Mouse (Mus musculus): ENCODE results near the gene Camk1. TPM values are rescaled to one million over a fixed set of nuclear protein-coding genes. Genes with fewer than 3 reads are reported as not detected.
A peak's percentile ranks its signal among the peaks of the same experiment; 100 is the strongest.

The Camk1 gene
- 16.0 and 28.6 TPM in 2 replicates for polyA plus RNA-seq (2011; ENCODE audit: insufficient read depth, insufficient read length, low replicate concordance, missing spikeins)

DNA sequence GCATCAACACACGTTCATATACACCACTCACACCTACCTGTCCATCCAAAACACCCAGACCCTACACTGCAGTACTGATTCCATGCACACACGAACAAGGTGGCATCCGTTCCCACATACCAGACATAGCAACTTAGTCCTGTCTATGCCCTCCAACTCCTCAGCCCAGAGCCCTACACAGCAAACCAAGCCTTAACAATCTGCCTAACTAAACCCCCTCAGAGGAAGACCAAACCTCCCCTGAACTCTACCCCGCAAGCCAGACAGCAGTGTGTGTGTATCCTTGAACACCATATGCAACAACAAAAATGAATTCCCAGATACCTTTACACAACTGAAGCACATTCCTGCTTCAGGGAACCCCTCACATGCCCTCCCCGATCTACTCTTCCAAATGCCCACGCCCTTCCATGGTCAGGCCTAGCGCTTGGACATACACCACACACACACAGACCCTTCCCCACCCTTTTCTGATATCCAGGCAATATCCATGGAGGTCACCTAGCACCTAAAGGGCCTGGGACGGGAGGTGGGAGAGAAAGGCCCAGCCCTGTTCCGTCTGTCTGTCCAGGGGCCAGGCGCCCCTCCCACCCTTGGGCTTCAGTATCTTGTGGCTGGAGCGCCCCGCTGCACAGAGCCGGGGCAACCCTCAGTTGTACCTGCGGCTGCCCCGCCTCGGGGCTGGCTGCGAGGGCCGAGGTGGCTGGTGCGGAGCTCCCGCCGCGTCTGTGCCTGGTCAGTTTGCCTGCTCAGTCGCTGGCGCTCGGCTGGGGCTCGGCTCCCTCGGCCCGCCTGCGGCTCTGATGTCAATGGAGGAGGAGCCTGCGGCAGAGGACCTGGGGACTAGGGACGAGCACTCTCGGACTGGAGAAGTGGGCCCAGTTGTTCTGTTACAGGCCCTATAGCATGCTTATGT lies at the start of gene Camk1:
Camk1 (minus strand) TSS at position 808 of the 916 bp plus-strand sequence.
- Histone ChIP-seq H3K4me1 (ENCODE audit: control insufficient read depth, insufficient read depth, low read length) (peaks cover 2% of the 10 kb centered on the region), H3K27ac (ENCODE audit: control insufficient read depth, insufficient read depth, low read depth, low read length, poor library complexity) (peak within 1 kb of the TSS; percentile 57), H3K4me3 (replicated peaks; ENCODE audit: control insufficient read depth, low read depth, low read length) (peak within 1 kb of the TSS; percentile 70)
- no peak for TF ChIP-seq CTCF (IDR thresholded peaks at IDR 0.05; ENCODE audit: control insufficient read depth, insufficient read depth, low read length)
- TF ChIP-seq POLR2A (IDR thresholded peaks at IDR 0.05; ENCODE audit: borderline replicate concordance, control insufficient read depth, low read depth, low read length): peak; percentile 54; the same call in 1 of the 2 replicates
- WGBS: 14% methylated on average over 32 of the region's 32 CpGs

DNA sequence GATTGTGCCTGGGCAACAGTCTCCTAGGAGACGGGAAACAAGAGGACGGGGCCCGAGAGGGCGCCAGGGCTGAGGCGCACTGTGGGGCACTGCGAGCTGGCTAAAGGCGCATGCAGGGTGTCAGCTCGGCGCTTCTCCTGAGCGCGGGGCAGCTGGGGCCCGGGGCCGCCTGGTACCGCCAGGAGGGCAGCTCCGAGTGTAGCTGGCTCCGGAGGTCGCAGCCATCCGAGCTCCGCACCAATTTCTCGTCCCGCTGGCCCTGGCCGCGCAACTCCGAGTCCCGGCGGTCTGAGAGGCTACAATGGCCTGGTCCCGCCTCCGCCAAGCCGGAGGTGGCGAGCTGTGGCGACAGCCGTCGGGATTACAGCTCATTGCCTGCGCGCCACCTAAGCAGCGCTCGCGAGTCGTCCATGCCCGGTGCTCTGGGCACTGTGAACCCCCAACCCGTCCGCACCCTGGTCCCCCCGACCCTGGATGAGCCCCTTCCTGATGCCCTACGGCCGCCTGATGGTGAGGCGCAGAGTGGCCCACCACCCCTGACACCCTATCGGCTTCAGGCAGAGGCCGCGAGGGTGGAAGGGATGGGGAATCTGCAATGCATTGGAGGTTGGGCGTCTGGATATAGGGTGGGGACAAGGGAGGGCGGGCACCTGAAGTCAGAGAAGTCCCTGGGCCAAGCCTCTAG lies 48.7 kb upstream of the Camk1 start:
- no peak overlapping the region for H3K4me3 ChIP-seq (replicated peaks; ENCODE audit: control insufficient read depth, low read depth, low read length)
- WGBS: 8% methylated on average over 51 of the region's 51 CpGs
- H3K4me1 ChIP-seq (ENCODE audit: control insufficient read depth, insufficient read depth, low read length): no peaks in the 10 kb centered on the region; the same call in 1 of the 2 replicates
- H3K27ac ChIP-seq (ENCODE audit: control insufficient read depth, insufficient read depth, low read depth, low read length, poor library complexity): no peak overlapping the region
- TF ChIP-seq POLR2A (IDR thresholded peaks at IDR 0.05; ENCODE audit: borderline replicate concordance, control insufficient read depth, low read depth, low read length): no peak
- TF ChIP-seq CTCF (IDR thresholded peaks at IDR 0.05; ENCODE audit: control insufficient read depth, insufficient read depth, low read length): no peak

GRCm38 (mm10) chr6:113392015-113392386 lies 48.2 kb upstream of the Camk1 start:
- Histone ChIP-seq H3K27ac (ENCODE audit: control insufficient read depth, insufficient read depth, low read depth, low read length, poor library complexity) (no peak overlapping the region), H3K4me3 (replicated peaks; ENCODE audit: control insufficient read depth, low read depth, low read length) (no peak overlapping the region), H3K4me1 (ENCODE audit: control insufficient read depth, insufficient read depth, low read length) (no peaks in the 10 kb centered on the region; the same call in 1 of the 2 replicates)
- 26% methylated on average over 10 of the region's 10 CpGs for WGBS
- TF ChIP-seq POLR2A (IDR thresholded peaks at IDR 0.05; ENCODE audit: borderline replicate concordance, control insufficient read depth, low read depth, low read length) (no peak), CTCF (IDR thresholded peaks at IDR 0.05; ENCODE audit: control insufficient read depth, insufficient read depth, low read length) (no peak)

GRCm38 (mm10) chr6:113390715-113391114 lies 46.9 kb upstream of the Camk1 start:
- WGBS: 91% methylated on average over 3 of the region's 3 CpGs
- H3K4me1 ChIP-seq (ENCODE audit: control insufficient read depth, insufficient read depth, low read length): no peaks in the 10 kb centered on the region; the same call in 1 of the 2 replicates
- no peak overlapping the region for H3K4me3 ChIP-seq (replicated peaks; ENCODE audit: control insufficient read depth, low read depth, low read length)
- no peak overlapping the region for H3K27ac ChIP-seq (ENCODE audit: control insufficient read depth, insufficient read depth, low read depth, low read length, poor library complexity)
- TF ChIP-seq CTCF (IDR thresholded peaks at IDR 0.05; ENCODE audit: control insufficient read depth, insufficient read depth, low read length): no peak
- TF ChIP-seq POLR2A (IDR thresholded peaks at IDR 0.05; ENCODE audit: borderline replicate concordance, control insufficient read depth, low read depth, low read length): no peak

- no peaks in the 10 kb centered on the region; the same call in 1 of the 2 replicates for H3K4me1 ChIP-seq (ENCODE audit: control insufficient read depth, insufficient read depth, low read length)
- no peak within 1 kb of the TSS for H3K27ac ChIP-seq (ENCODE audit: control insufficient read depth, insufficient read depth, low read depth, low read length, poor library complexity)
- no peak for TF ChIP-seq CTCF (IDR thresholded peaks at IDR 0.05; ENCODE audit: control insufficient read depth, insufficient read depth, low read length)
- TF ChIP-seq POLR2A (IDR thresholded peaks at IDR 0.05; ENCODE audit: borderline replicate concordance, control insufficient read depth, low read depth, low read length): no peak
- 82% methylated on average over 8 of the region's 8 CpGs for WGBS
- H3K4me3 ChIP-seq (replicated peaks; ENCODE audit: control insufficient read depth, low read depth, low read length): no peak within 1 kb of the TSS
Observed at GRCm38 (mm10) chr6:113388960-113389359, 45.2 kb upstream of the Camk1 start, which contains the start of gene Ttll3. Gene Ttll3, plus strand, starts transcription at chr6:113389260.

GRCm38 (mm10) chr6:113386025-113386424 lies 42.2 kb upstream of the Camk1 start:
- H3K27ac ChIP-seq (ENCODE audit: control insufficient read depth, insufficient read depth, low read depth, low read length, poor library complexity): no peak overlapping the region
- WGBS: 60% methylated on average over 3 of the region's 3 CpGs

GRCm38 (mm10) chr6:113385160-113385714 lies 41.5 kb upstream of the Camk1 start:
- 86% methylated on average over 11 of the region's 11 CpGs for WGBS
- no peak overlapping the region for H3K4me3 ChIP-seq (replicated peaks; ENCODE audit: control insufficient read depth, low read depth, low read length)
- H3K27ac ChIP-seq (ENCODE audit: control insufficient read depth, insufficient read depth, low read depth, low read length, poor library complexity): no peak overlapping the region
- TF ChIP-seq POLR2A (IDR thresholded peaks at IDR 0.05; ENCODE audit: borderline replicate concordance, control insufficient read depth, low read depth, low read length) (no peak), CTCF (IDR thresholded peaks at IDR 0.05; ENCODE audit: control insufficient read depth, insufficient read depth, low read length) (no peak)
- H3K4me1 ChIP-seq (ENCODE audit: control insufficient read depth, insufficient read depth, low read length): peaks cover 1% of the 10 kb centered on the region

More at GRCm38 (mm10) chr6:113386025-113386424, 42.2 kb upstream of the Camk1 start:
- no peak overlapping the region for H3K4me3 ChIP-seq (replicated peaks; ENCODE audit: control insufficient read depth, low read depth, low read length)
- TF ChIP-seq CTCF (IDR thresholded peaks at IDR 0.05; ENCODE audit: control insufficient read depth, insufficient read depth, low read length): no peak
- TF ChIP-seq POLR2A (IDR thresholded peaks at IDR 0.05; ENCODE audit: borderline replicate concordance, control insufficient read depth, low read depth, low read length): no peak
- no peaks in the 10 kb centered on the region for H3K4me1 ChIP-seq (ENCODE audit: control insufficient read depth, insufficient read depth, low read length)

Data from bone marrow, adult 2 months (tissue).